Mouse (Mus musculus) neural tube, embryonic 10.5 days (tissue): ENCODE measurements around the gene Caln1.

ENCODE experiments used
- DNase-seq: peaks from one replicate; pipeline ENCODE4 v3.0.0-alpha.2; 2017; ENCODE audit warnings: low spot score; ENCODE audit errors: extremely low spot score

The Caln1 gene

DNA sequence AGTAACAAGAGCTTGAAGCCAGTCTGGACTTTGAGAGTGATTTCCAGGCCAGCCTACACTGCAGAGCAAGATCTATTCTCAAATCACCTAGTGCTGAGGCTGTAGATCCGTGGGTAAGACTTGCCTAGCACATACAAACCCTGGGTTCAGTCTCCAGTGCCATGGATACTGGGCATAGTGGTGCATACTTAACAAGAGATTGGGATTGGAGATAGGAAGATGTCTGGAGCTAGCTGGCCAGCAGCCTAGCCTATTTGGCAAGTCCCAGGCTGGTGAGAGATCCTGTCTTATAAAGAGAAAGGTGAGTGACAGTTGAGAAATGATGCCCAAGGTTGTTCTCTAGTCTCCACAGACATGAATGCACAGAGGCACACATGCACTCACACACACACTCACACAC lies 441.6 kb downstream of the Caln1 start:
- no peak for DNase-seq

DNA sequence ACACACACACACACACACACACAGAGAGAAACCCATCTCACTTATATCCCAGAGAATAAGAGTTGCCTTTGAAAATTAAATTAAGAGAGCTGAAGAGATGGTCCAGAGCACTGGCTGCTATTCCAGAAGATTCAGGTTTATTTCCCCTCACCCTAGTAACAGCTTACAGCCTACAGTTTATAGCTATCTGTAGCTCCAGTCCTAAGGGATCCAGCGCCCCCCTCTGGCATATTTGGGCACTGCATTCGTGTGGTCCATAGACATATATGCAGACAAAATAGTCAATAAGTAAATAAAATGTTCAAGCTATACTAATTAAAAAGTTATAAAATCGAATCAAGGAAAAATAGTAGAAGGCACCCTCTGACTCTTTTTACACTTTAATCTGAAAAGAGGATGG lies 442.0 kb downstream of the Caln1 start:
- peak; percentile 36 for DNase-seq

GRCm38 (mm10) chr5:130811966-130812365 lies 442.7 kb downstream of the Caln1 start:
- DNase-seq = no peak

- DNase-seq = no peak
These were observed 443.3 kb downstream of the Caln1 start for GRCm38 (mm10) chr5:130812556-130812955.

- DNase-seq = peak; percentile 15
These were observed 443.8 kb downstream of the Caln1 start for GRCm38 (mm10) chr5:130813089-130813488.

DNA sequence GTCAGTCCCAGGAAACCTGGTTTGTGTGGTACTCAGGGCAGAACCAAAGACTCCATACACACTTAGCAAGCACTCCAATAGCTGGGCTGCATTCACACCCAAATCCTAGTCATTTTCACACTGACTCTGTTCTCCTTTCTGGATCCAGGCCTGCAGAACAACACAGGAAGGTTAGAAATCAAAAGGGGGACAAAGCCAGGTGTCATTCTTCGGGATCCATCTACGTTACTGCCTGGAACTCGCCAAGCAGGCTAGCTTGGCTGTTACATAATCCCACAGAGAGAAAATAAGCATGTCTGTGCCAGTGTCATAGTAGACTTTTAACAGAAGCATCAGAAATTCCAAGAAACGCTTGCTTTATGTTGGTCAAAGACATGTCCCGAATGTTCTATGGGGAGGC lies 446.1 kb downstream of the Caln1 start:
- no peak for DNase-seq

DNA sequence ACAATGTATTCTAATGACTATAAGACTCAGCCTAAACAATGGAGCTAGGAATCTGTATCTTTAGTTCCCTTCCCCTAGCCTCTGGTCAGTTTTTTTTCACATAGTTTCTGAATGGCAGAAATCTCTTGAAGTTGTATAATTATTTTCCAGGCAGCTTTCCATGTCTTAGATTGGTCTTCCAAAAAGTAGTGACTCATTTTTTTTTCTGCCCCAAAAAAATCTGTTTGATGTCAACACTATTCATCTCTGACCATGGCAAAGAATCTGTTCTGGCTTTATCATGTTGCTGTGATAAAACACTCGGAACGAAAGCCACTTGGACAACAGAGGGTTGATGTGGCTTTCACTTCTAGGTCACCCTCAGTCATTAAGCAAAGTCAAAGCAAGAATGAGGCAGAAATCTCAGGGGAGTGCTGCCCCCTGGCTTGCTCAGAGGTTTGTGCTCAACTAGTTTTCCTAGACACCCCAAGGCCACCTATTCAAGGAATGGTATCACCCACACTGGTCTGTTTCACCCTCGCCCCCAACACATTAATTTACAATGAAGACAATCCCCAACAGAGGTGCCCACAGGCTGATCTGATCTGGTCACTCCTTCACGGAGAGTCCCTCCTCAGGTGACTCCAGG lies 450.9 kb downstream of the Caln1 start:
- DNase-seq = no peak

GRCm38 (mm10) chr5:130820661-130821060 lies 451.4 kb downstream of the Caln1 start:
- no peak for DNase-seq

GRCm38 (mm10) chr5:130825797-130826196 lies 456.5 kb downstream of the Caln1 start:
- no peak for DNase-seq

GRCm38 (mm10) chr5:130848562-130848961 lies 479.3 kb downstream of the Caln1 start:
- DNase-seq = no peak

DNA sequence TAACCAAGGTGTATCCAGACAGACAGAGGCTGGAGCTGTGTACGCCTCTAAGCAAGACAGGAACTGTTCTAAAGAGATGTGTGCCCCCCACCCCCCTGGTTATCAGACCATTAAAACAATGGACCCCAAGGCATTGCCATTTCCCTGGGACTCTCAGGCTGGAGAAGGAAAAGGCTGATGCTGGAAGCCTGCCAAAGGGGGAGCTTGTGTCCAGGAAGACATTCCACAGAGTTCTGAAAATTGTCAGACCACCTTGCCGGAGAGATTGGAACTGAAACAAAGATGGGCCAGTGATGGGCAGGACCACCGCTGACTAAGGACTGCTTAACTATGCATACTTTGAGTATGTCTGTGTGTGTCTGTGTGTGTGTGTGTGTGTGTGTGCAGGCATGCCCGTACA lies 480.4 kb downstream of the Caln1 start:
- DNase-seq = no peak

GRCm38 (mm10) chr5:130852182-130852581 lies 482.9 kb downstream of the Caln1 start:
- no peak for DNase-seq

GRCm38 (mm10) chr5:130853371-130853770 lies 484.1 kb downstream of the Caln1 start:
- DNase-seq = peak; percentile 92

- DNase-seq = no peak
These were observed 485.2 kb downstream of the Caln1 start for GRCm38 (mm10) chr5:130854430-130854829.

GRCm38 (mm10) chr5:130858148-130858547 lies 488.9 kb downstream of the Caln1 start:
- DNase-seq = peak; percentile 59

GRCm38 (mm10) chr5:130858706-130859105 lies 489.5 kb downstream of the Caln1 start:
- no peak for DNase-seq

DNA sequence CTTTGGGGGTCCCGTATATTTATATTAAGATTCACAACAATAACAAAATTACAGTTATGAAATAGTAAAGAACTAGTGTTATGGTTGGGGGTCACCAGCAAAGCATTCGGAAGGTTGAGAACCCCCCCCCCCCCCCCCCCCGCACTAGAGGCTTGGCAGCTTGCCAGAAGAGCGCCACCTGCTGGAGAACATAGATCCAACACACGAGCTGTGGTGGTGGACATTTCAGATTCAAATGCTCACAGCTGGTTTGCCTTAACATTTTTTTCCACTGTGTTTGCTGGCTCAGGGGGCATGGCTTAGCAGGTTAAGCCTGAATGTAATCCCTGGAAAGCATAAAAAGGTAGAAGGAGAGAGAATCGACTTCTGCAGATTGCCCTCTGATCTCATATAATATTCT lies 490.5 kb downstream of the Caln1 start:
- no peak for DNase-seq

- peak; percentile 35 for DNase-seq
These were observed 493.0 kb downstream of the Caln1 start for GRCm38 (mm10) chr5:130862302-130862701.

DNA sequence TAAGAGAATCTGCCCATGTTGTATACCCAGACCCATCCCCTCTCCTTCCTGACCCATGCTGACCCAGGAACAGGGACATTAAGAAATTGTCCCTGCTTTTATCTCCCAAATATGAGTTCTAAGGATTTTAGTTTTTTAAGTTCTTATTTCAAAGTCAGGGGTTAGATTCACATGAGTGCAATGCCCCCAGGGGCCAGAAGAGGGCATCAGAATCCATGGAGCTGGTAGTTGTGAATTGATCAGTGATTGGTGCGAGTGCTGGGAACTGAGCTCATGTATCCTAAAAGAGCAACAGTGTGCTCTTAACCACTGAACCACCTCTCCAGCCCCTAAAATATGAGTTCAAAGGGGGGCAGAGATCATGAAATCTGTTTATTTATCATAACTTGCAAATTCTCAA lies 500.6 kb downstream of the Caln1 start:
- no peak for DNase-seq

GRCm38 (mm10) chr5:130871086-130871485 lies 501.8 kb downstream of the Caln1 start:
- no peak for DNase-seq

DNA sequence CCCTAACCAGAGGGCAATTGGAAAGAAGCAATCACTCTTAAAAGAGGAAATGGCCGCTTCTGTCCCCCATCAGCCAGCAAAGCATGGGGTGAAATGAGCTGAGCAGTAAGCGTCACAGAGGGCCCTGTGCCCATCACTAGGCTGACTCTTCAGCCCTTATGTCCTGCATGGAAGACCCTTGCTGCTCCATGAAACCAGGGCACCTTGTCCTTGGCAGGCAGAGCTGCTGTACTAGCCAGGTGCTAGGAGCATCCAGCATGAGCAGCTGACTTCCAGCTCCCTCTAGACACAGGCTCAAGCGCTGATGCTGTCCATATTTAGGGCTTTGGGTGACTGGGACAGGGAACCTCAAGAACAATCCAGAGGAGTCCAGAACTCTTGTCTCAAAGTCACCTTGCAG lies 506.1 kb downstream of the Caln1 start:
- no peak for DNase-seq

DNA sequence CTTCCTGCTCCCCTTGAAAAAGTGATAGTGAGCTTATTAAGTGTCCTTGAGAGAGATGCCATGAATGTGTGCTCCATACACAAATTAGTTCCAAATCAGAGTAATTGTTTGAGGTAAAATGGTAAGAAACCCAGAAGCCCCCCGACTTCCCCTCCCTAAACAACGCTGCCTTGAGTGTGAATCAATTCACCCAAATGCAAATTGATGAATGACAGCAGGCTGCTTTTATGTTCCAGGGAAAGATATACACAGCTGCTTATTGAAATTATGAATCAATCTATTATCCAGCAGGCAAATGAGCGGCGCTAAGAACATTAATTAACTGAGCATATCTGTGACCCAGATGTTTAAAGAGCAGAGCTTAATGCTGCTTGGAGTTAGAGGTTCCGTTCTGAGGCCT lies 511.1 kb downstream of the Caln1 start:
- DNase-seq = no peak

DNA sequence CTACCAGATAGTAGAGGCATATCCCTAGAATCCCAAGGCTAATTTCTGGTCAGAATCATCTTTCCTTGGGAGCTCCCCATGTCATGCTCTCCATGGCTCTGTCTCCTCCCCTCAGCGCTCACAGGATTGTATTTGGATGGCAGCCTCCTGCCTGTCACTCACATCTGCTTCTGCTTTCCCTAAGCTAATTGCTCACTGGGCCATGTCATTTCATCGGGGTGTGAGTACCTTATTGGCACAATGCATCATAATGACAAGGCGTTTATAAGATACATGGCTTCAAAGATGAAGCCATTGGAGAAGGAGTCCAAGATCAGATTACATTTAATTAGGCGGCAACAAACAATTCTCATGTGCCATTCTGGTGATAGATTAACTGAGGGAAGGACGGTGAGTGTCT lies 522.5 kb downstream of the Caln1 start:
- no peak for DNase-seq

DNA sequence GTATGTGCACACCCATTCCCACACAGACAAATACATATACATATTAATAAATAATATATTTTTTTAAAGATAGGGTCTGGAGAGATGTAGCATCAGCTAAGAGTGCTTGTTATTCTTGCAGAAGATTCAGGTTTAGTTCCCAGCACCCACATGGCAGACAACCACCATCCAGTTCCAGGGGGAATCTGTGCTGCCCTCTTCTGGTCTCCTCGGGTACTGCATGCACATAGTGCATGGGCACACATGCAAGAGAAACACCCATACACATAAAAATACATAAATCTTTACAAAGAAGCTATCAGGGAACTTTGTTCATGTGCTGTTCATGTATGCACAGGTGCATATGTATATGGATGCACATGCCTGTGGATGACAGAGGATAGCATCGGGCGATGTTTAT lies 526.7 kb downstream of the Caln1 start:
- DNase-seq = no peak
